Mouse (Mus musculus) brain, embryonic 14.5 days (tissue): ENCODE data around the gene Eif2b3.

Experiments
- CTCF ChIP-seq: fragments of 200-500 bp; IDR thresholded peaks from 2 replicates; pipeline ENCODE4 v1.5.1; 2012; ENCODE audit warnings: inconsistent platforms, mild to moderate bottlenecking, moderate library complexity, borderline replicate concordance; ENCODE audit not compliant: insufficient read depth, insufficient read length; ENCODE audit errors: extremely low read depth
- POLR2A ChIP-seq: fragments of 200-500 bp; IDR thresholded peaks from 2 replicates; pipeline ENCODE4 v1.6.1; 2012; ENCODE audit warnings: mild to moderate bottlenecking, inconsistent platforms, borderline replicate concordance; ENCODE audit not compliant: poor library complexity, insufficient read depth, insufficient read length, severe bottlenecking; ENCODE audit errors: extremely low read depth

GRCm38 (mm10) chr4:116987122-116987456 lies 32.1 kb upstream of the Eif2b3 start:
- TF ChIP-seq CTCF (no peak), POLR2A (no peak)
